ENCODE assay signal across 8 mouse cellular contexts in the genomic region with DNA sequence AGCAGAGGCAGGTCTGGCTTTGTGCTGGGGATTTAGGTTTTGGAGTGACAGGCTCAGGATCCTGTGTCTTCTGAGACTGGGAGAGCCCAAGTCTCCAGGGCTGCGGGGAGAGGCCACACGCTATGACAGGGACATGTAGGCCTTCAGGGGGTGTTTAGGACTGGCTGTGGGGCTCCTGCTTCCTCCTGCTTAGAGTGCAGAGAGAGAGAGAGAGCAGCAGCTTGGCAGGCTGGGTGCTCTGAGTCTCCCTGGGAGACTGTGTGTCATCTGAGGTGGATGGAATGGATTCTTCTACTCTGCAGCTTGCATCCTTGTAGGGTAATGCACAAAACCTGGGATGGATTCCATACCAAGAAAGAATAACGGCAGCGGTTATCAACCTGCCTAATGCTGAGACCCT.
DNase-seq lines count a peak whose midpoint lies in the region; ATAC-seq lines count a peak whose summit lies in the region.

No protein-coding gene starts in this region.

- H3K36me3 ChIP-seq in heart, embryonic 13.5 days, result no peaks in the 10 kb centered on the region

- peak overlapping the region; percentile 84 for H3K27ac ChIP-seq in heart, embryonic 13.5 days (replicated peaks)

- no peak overlapping the region for H3K4me3 ChIP-seq in heart, embryonic 13.5 days

- peak overlapping the region; percentile 46 for H3K4me2 ChIP-seq in heart, embryonic 13.5 days

- peaks cover 63% of the 10 kb centered on the region for H3K4me1 ChIP-seq in heart, embryonic 13.5 days

- peaks cover 13% of the 10 kb centered on the region for H3K27me3 ChIP-seq in heart, embryonic 13.5 days (replicated peaks)

- DNase-seq in MN1 (ENCODE audit: low spot score), result peak; percentile 84
- peak; percentile 90 for DNase-seq in brain, embryonic 18.5 days (ENCODE audit: low read depth, low spot score)
- peak; percentile 49 for DNase-seq in fibroblast of lung, adult 2 months (ENCODE audit: low read depth)
- peak; percentile 71 for DNase-seq in kidney, postnatal 14 days
- DNase-seq in lung, postnatal 4 days, result peak; percentile 44 to 47
- DNase-seq in right cerebral cortex, postnatal 14 days, result peak; percentile 53

- no peak for ATAC-seq in heart, embryonic 13.5 days (ENCODE audit: extremely low read depth, insufficient number of reproducible peaks, low FRiP score, low TSS enrichment)
- no peak for ATAC-seq in activated CD4-positive, CD25-positive, alpha-beta regulatory T cell, adult 4 months

- no peaks in the 10 kb centered on the region for H3K9me3 ChIP-seq in heart, embryonic 13.5 days

- peak overlapping the region; percentile 34; the same call in 1 of the 2 replicates for H3K9ac ChIP-seq in heart, embryonic 13.5 days

- WGBS in heart, embryonic 13.5 days, result 20% methylated on average over 4 of the region's 4 CpGs
